Mouse (Mus musculus) embryo, embryonic 9.5 days (tissue): ENCODE measurements around the gene Apoa1.

ENCODE experiments used
- DNase-seq: peaks from one replicate; pipeline ENCODE4 v3.0.0-alpha.2; 2017; ENCODE audit errors: extremely low spot score

Apoa1 gene

DNA sequence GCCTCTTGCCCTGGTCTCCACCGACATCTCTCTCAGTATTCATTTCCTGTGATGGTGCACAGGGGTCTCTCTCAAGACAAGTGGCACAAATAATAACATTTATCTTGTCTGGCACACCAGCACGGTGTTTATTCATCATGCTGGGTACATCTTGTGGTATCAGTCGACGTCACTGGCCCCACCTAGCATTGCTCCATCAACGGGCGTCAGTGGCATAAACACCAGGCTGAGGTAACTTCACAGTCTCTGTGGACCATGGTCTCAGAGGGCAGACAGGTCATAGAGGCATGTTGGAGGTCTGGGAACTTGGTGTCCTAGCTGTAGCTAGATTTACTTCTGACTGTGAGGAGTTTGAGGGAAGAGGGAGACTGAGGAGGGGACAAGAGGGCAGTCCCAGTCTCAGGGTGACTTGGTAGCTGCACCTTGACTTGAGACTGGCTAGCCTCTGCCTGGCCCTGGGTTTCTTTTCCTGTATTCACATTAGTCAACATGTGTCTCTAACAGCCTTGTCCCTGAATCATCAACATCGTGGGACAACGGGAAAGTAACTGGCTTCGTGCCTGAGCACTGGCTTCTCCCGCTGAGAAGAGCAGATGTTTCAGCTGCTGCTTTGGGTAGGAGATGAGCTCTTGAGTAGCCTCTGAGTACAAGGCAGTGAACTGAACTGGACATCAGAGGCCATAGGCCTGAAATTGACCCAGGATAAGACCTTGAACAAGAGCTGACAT, 28.4 kb downstream of the Apoa1 start:
- DNase-seq = no peak

DNA sequence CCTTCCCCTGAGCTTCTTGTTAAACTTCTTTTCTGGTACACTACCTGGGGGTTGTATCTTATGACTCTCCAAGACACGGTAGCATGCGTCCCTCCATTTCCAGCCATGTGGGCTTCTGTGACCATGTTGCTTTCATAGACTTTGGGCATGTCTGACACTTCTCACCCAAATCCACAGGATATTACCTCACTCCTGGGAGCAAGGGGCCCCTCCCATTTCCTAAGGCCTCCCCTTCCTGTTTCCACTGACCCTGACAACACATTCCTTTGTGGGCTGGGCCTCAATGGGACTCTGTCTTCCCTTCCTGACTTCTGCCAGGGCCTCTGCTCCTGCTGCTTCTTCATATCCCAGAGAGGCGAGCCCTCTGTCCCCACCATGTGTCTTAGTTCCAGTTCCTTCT, 29.2 kb downstream of the Apoa1 start:
- DNase-seq = no peak

DNA sequence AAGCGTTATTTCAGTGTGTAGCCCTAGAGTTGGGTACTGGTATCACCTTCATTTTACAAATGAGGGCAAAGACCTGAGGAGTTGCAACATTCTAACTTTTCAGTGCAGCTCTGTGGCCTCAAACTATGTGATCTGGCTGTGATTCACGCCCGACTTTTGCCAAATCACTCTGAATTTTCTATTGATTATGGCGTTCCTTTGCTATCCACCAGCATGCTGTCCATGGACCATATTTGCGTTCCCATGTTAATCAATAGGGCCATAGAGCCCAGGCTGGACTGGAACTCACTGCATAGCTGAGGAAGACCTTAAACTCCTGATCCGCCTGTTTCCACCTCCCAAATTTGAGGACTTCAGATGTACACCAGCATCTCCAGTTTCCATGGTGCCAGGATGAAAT, 30.7 kb downstream of the Apoa1 start:
- DNase-seq = no peak

DNA sequence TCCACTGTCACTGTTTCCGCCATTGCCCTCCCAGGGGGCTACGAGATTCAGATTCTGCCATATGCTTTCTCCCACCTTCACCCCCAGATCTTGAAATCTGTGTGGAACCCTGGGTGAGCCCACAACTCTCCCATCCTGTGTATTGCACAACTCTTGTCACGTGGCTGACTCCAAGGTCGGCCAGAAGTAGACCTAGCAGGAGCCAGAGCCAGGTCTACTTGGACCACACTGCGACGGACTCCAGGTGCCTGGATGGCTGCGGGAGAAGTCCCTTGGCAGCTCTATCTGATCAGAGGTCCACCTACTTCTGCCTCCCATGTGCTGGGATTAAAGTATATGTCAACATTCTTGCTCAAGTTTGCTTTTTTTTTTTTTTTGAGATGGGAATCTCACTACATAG, 32.8 kb downstream of the Apoa1 start:
- DNase-seq = no peak

DNA sequence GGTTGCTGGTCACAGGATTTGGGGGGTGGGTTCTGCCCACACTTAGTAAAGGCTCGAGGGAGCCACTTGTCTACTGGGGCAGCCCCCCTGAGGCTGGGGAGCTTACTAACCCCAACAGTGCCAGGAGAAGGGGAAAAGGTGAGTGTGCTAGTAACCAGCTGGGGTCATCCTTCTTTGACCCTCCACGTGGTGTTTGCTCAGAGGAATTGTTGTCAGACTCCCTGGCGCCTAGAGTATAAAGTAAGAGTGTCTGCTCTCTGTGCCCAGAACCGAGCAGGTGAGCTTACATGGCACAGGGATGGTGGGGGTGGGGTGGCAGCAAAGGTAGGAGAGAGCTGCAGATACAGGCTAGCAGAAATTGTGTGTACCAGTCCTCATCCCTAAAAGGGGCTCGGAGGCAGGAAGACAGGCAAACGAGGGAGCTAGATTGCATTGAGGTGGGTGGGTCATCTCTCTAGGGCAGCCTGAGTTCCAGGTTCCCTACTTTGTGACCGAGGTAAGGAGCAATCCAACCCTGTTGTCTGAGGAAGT, 40.0 kb downstream of the Apoa1 start, which contains the start of gene Apoa5:
Gene Apoa5 (plus strand): TSS at position 291 of the 531 bp plus-strand sequence.
- no peak for DNase-seq

GRCm38 (mm10) chr9:46269125-46269524, 40.7 kb downstream of the Apoa1 start:
- DNase-seq = no peak

DNA sequence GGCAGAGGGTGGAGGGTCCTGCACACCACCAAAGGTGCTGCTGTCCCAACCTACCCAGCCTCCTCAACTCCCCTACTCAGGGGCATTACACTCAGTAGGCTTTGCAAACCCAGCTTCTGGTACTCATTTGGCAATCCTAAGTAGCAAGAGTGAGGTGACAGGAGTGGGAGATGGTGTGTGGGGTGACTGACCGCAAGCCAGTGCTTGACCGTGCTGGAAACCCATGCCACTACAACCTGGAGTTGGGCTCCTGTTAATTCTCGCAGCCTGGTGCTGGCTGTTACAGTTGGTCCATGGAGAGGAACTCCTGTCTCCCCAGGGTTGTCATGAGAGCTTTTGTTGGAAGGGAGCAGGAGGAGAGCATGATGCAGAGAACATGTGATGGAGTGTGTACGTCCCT, 42.4 kb downstream of the Apoa1 start:
- DNase-seq = no peak

DNA sequence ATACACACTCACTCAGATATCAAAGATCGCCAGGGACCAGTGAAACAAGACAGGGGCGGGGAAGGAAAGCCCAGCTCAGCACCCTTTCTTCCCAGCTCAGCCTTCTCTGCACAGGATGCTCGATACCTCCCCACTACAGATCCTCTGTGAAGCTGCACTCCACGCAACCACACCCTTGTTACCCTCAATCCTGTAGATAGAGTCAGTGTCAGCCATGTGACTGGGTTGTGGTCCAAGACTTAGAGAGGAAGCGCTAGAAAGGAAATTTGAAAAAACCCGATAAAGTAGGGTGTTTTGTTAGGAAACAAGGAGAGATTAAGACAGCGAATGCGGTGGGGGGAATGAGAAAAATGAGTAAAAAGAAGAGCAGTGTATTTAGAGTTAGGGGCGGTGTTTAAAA, 43.7 kb downstream of the Apoa1 start:
- no peak for DNase-seq

GRCm38 (mm10) chr9:46272677-46273454, 44.5 kb downstream of the Apoa1 start, which contains the start of gene Zpr1:
Gene Zpr1 (plus strand): TSS chr9:46273064.
- peak; percentile 89 for DNase-seq

- no peak for DNase-seq
Measured at GRCm38 (mm10) chr9:46274494-46274893, 46.1 kb downstream of the Apoa1 start.
